Mouse (Mus musculus): ENCODE measurements around the gene Eif4g2. TPM values are rescaled to one million over a fixed set of nuclear protein-coding genes. Genes with fewer than 3 reads are reported as not detected.

The Eif4g2 gene
- total RNA-seq (2017) = 982 and 1,289 TPM in 2 replicates

DNA sequence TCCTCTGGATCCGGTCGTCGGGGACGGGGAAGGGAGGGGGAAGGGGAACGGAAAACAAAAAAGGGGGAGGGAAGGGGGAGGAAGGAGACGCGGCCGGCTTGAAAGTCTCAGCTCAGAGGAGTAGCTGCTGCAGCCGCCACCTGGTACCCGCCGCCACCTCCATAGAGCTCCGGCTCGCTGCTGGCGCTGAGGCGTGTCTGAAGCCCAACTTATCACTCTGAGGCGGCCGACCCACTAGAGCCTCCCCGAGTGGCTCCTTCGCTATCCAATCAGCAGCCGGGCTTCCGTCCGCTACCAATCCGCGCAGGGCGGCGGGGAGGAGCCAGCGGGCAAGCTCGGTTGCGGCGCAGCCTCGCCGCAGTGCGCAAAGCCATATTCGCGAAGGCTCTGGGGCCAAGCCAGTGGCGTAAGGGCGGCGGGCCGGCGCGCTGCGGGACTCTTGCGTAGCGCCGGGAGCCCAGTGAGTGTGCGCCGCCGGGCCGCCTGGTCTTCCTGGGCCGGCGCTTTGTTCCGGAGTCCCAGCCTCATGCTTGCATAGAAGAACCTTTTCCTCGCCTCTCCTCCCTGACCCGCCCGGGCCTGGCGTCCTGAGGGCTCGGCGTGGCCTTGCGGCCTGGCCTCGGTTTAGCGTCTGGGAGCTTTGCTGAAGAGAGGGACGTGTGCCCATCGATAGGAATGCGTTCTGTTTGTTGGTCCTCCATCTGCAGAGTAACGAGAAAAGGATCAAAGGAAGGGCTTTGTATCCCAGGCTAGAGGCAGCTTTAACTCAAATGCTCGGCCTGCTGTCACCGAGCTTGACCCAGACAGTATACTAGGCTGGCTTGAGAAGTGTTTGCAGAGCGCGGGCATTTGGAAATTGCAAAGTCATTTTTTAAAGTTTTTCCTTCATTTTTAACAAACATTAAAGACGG, at the start of gene Eif4g2:
Gene Eif4g2 (minus strand): TSS at position 209 of the 911 bp plus-strand sequence.
- peak; percentile 92 for ATAC-seq (replicated peaks; ENCODE audit: low read depth, poor library complexity, severe bottlenecking)

DNA sequence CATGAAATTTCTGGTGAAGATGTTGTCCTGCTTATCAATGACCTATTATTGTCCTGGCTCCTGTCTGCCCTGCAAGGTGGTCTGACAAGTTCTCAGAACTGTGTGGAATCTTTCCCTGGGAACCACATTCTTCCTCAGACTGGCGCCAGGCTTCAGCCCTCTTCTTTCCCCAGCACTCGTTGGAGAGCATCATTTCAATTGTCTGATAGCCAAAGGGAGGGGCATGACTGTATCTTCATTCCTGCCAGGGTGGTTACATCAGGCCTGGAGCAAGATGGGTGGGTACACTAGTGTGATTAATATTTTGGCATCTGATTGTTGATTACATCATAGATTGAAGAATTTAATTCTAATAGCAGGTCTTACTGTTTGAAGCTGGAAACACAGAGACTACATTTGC, 49.8 kb upstream of the Eif4g2 start:
- no peak for ATAC-seq (replicated peaks; ENCODE audit: low read depth, poor library complexity, severe bottlenecking)

DNA sequence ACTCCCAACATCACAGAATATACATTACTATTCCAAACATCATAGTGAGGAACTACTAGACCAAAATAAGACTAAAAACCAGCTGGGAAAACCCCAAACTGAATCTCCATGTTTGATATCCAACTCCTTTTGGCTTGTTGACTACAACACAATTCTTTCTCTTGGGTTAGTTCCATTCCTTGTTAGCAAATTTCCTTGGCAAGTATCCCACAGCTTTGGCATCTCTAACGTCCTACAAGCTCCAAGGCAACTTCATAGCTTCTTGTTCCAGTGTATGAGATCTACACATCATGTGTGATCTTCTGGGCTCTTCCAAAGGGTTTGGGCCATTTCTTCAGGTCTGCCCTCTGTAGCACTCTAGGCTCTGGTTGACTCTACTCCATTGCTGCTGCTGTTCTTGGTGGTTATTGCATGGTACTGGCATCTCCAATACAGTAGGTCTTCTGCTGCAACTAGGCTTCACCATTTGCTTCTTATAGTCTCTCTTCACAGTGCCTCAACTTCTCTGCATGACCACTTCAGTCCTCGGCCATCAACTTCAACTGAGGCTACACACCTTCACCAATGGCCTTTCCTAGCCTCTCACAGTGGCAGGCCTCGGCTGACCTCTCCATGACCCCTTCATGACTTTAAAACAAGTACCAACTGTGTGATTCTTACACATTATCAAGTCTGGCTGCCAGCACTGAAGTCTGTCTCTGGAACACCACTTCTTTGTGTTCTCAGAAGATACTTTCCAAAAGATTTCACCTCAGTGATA, 44.0 kb upstream of the Eif4g2 start:
- ATAC-seq (replicated peaks; ENCODE audit: low read depth, poor library complexity, severe bottlenecking) = no peak

DNA sequence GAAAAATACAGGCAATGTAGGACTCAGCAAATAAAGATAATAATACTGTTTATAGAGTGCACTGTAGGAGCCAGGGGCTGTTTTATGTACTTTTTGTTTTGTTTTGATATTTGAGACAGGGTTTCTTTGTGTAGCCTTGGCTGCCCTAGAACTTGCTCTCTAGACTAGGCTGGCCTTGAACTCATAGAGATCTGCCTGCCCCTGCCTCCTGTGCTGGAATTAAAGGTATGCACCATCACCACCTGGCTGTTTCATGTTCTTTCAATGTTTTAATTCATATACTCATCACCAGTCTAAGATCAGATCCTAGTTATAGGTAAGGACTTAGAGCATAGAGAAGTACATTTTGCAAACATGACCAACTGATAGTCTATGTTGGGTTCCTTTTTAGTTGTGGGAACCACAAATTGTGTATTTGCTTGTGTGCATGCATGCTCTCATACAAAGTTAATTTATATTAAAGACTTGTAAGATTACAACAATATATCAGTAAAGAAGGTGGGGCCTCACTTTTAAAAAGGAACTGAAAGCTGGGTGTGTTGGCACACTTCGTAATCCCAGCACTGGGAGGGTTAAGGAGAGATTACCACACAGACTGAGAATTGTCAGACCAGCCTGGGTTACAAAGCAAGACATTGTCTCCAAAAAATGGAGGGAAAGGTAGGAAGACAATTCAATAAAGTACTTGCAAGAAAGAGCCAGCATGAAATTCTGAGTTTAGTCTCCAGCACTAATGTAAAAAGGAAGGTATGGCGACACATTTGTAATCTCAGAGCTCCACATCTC, 41.1 kb upstream of the Eif4g2 start:
- no peak for ATAC-seq (replicated peaks; ENCODE audit: low read depth, poor library complexity, severe bottlenecking)

DNA sequence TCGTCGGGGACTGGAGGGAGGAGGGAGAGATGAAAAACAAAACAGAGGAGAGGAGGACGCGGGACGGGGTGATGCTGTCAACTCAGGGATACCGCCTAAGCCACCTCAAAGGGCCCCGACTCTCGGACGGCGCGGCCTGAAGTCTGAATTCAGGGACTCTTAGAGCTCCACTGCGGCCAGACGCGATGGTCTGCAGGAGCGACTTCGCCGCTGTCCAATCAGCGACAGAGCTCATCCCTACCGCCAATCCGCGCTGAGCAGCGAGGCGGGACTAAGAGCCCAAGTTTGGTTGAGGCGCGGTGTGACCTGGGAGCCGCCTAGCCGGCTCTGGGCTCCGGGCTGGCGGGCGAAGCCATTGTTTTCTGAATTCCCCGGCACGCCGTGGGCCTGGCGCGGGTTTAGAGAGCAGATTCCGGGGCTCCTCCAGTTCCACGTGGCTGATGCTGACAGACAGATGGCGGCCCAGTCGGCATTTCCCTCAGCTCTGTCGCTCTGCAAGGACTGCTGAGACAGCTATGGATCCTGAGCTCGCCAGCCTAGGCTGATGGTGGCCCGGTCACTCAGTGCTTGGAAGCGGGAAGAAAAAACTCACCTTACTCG, 39.8 kb upstream of the Eif4g2 start:
- peak; percentile 98 for ATAC-seq (replicated peaks; ENCODE audit: low read depth, poor library complexity, severe bottlenecking)

DNA sequence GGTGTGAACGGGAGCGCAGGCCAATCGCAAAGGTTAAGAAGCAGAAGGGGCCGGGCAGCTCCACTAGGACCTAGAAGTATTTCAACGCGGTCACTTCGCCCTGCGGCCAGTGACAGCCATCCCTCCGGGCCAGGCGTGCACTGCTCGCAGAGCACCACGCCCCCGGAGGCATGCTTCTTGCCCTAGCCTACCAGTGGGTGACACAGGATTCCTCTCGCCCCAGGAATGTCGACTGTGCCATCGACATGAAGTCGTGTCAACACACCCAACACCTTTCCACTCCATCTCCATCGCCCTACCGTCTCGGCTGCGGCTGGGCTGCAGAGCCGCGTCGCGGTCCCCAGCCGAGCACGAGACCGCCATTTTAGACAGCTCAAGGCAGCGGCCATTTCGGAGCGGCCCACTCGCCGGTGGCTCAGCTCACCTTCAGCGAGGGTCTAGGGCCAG, 39.3 kb upstream of the Eif4g2 start:
- peak; percentile 67 for ATAC-seq (replicated peaks; ENCODE audit: low read depth, poor library complexity, severe bottlenecking)

DNA sequence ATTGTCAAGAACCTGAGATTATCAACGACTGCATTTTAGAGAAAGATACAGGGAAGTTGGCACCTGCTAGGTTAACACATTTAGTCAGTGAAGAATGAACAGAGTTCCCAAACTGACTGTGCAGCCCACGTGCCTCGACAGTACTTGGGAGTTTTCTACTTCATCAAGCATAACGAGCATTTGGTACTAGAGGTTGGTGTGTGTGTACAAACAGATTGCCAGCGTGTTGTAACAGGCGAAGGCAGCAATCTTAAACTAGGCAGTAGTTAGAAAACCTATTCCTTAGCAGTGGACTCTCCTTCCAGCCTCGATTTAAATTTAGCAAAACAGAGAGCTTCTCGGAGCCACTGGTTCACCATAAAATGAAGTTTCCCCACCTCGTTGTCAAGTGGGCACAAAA, 38.7 kb upstream of the Eif4g2 start:
- ATAC-seq (replicated peaks; ENCODE audit: low read depth, poor library complexity, severe bottlenecking) = no peak

DNA sequence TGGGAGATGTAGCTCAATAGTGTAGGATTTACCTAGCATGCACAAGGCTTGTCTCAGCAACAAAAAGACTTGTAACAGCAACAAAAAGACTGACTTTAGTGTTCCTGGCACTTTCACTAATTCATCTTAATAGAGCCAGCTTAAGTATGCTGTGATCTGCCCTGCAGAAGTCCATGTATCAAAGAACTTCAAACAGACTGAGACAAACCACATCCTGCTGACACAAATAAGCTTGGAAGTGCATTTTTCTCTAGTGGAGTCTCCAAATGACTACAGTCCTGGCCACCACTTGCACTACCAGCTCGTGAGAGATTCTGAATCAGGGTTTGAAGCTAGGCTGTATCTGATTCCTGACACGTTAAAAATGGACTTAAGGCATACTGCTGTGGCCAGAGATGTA, 26.7 kb upstream of the Eif4g2 start:
- no peak for ATAC-seq (replicated peaks; ENCODE audit: low read depth, poor library complexity, severe bottlenecking)

DNA sequence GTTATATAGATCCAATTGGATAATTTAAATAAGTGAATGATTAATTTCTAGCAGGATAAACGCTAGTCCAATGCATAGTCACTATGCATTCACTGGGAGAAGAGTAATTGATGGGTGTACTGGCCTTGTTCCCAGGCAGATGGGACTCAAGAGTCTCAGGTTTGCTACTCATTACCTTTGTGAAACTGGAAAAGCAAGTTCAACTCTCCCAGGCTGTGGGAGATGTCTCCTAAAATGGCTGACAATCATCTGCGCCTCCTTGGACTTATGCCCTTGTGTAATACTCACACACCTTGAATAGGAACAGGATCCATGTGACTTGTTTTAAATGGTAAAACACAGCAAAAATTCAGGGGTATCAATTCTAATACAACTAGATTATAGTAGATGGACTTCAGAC, 26.3 kb upstream of the Eif4g2 start:
- no peak for ATAC-seq (replicated peaks; ENCODE audit: low read depth, poor library complexity, severe bottlenecking)

DNA sequence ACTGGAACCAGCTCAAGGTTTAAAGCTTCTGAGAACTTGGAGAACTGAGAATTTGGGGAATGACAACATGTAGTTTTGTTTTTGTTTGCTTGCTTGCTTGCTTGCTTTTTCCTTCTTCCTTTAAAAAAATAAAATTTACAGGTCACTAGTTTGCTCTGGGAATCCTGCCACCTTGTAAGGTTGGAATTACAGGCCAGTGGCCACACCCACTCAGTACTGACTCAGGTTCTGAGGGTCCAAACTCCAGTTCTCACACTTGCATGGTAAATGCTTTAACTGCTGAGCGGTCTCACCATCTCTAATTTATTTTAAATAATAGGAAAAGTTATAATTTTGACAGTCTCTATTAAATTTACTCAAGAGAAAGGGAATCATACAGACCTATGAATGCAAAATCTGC, 15.4 kb upstream of the Eif4g2 start:
- no peak for ATAC-seq (replicated peaks; ENCODE audit: low read depth, poor library complexity, severe bottlenecking)

DNA sequence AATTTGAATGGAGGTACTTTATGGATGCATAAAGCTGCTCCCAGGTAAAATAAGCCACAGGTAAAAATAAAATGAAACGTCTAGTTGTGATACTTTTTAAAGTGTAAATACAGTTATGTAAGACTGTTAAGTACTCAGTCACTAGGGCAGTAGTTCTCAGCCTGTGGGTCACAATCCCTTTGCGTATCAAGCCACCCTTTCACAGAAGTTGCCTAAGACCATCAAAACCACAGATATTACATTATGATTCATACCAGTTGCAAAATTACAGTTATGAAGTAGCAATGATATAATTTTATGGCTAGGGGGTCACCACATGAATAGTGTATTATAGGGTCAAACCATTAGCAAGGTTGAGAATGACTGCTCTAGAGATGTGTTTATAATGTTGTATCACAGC, 12.3 kb upstream of the Eif4g2 start:
- ATAC-seq (replicated peaks; ENCODE audit: low read depth, poor library complexity, severe bottlenecking) = peak; percentile 56; the same call in 1 of the 2 replicates

DNA sequence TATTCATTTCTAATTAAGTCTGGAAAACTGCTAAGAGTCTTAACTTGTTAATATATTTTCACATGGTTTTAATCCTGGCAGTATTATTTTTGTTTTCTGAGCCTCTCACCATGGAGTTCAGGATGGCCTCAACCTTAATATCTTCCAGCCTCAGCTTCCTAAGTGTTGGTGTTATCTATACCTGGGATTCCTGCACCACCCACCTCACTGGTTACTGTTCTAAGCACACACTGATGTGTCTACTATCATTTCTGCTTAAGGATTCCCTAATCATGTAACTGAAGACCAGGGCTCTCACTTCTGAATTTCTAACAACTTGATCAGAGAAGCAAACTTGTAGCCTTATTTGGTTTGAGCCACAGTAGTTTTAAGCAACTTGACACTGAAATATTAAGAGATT, 2.3 kb upstream of the Eif4g2 start:
- ATAC-seq (replicated peaks; ENCODE audit: low read depth, poor library complexity, severe bottlenecking) = no peak

DNA sequence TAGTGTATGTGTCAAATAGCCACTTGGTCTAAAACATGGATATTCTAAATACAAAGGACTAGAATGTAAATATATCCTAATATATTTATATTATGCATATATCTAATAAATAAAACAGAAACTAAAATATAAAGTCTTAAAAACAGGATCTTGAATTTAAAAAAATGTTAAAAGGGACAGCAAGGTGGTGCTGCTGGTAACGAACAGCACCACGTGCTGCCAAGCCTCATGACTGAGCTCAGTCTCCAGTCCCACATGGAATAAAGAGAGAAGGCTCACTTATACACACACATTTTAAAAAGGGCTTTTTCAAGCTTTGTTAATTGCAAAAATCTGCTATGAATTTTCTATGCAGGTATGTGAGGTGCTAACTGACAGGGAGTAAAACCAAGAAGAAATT, 1.6 kb upstream of the Eif4g2 start:
- ATAC-seq (replicated peaks; ENCODE audit: low read depth, poor library complexity, severe bottlenecking) = no peak

DNA sequence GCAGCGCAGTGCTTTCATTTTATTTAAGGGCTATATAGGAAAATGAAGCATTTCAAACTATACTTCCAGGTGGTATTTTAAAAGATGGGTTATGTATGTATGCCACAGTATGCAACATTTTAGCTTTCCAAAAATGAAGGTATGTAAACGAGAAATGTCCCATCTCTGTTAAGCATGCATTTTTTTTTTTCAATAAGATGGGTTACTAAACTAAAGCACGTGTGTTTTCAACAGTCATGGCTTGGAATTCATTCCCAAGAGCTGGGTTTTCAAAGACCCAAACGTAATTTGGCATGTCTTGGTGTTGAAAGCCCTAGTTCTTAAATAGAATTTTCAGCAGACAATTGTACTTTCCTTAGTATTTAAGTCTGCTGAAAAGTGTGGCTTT, 897 bp upstream of the Eif4g2 start:
- ATAC-seq (replicated peaks; ENCODE audit: low read depth, poor library complexity, severe bottlenecking) = no peak

DNA sequence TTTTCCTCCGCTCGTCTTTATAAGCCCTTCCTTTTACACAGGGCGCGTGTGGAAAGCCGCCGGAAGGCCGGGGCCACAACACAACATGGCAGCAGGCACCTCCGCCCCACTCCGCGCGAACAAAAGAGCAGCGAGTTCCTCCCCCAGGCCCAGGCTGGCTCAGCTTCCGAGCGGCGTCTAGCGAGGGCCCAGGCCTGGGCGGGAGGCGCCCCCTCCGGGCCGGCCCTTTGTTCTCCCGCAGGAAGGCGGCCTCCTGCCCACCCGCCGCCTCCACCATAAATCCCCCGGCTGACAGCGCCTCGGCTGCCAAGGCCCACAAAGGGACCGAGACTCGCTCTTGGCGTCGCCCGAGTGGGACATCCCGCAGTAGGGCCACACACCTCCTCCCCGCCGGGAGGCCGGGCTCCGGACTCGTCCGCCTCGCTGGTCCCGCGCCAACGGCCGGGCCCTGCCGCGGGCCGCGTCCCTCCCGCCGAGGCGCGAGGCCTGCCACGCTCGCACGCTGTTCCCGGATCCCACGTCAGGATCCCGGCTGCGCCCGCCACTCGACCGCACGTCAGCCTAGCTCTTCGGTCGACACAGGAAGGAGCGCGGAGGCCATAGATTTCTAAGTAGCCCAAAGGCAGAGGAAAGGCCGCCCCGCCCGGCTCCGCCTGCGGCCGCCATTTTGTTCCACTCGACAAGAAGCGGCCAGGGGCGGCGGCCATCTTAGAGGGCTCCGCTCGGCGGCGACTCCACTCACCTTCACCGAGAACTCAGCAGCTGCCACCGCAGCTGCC, 598 bp downstream of the Eif4g2 start:
- peak; percentile 14 for ATAC-seq (replicated peaks; ENCODE audit: low read depth, poor library complexity, severe bottlenecking)

DNA sequence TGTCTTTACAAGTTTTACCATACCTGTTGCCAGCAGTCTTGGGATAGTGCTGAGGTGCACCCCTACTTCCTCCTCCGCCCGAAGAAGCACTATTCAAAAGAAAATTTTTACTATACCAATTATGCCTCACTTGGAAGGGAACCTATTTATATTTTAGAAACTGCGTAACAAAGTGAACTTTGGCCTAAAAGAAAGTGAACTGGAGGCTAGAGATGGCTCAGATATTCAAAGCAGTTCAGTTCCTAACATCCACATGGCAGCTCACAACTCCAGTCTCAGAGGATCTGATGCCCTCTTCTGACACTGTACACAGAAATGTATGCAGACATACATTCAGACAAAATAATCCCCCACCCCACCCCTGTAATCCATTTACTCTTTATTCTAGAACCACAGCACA, 2.0 kb downstream of the Eif4g2 start:
- no peak for ATAC-seq (replicated peaks; ENCODE audit: low read depth, poor library complexity, severe bottlenecking)

DNA sequence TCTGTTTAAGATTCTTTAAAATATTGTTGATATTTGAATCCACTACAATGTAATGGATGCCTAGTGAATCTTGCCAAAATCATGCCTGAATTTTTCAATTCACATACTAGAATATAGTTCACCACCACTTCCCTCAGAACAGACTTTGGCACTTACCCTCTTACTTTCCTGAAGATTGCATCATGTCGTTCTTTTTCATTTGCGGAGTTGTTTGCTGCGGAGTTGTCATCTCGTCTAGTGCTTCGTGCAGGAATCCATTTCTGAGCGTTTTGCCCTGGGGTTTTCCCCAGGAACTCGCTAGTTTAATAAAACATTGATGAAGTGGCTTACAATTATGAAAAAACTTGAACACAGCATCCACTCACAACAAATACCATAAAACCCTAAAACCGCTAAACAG, 2.8 kb downstream of the Eif4g2 start:
- no peak for ATAC-seq (replicated peaks; ENCODE audit: low read depth, poor library complexity, severe bottlenecking)

DNA sequence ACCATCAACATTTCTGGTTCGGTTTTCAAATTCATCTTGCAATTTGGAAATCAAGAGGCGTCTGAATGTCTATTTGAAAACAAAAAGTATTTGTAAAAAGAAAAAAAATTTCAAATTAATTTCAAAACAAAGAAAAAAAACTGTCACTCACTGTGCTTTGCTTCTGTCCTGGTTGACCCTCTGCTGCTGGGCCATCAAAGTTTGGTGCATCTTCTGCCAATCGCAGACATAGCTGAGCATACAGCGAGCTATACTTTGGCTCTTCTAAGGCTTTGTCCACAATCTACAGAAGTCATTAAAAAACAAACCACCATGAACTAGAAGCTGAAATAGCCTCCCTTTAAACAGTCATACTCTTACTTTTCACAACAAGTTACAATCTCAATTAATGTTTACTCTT, 4.6 kb downstream of the Eif4g2 start:
- ATAC-seq (replicated peaks; ENCODE audit: low read depth, poor library complexity, severe bottlenecking) = no peak

DNA sequence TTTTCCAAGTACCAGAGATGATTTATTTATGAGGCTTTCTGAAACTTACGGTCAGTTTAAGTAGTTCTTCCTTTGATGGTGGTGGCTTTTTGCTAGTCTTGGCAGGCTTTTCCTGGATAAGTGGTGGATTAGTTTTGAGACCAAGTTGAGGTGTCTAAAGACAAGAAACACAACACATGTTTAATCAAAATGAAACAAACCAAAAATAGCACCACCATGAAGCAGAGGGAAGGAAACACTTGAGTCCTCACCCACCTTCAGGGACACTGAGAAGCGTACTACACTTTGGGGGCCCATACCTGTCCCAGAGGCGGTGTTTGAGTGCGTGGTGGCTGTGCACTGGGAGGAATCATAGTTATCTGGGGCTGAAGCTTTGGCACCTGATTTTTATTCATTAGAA, 7.5 kb downstream of the Eif4g2 start:
- no peak for ATAC-seq (replicated peaks; ENCODE audit: low read depth, poor library complexity, severe bottlenecking)

All from common myeloid progenitor, adult 5-6 weeks (primary cell).